Mouse (Mus musculus) CH12.LX (cell line): ENCODE results near the gene Gpr183. TPM values are rescaled to one million over a fixed set of nuclear protein-coding genes. Genes with fewer than 3 reads are reported as not detected.

ENCODE experiments used
- DNase-seq: peaks from one replicate; pipeline ENCODE4 v3.0.0-alpha.2; 2013; ENCODE audit errors: extremely low read depth
- H3K27ac ChIP-seq: 2 replicates; pipeline ENCODE4 v1.5.1; 2012; ENCODE audit warnings: low read depth, mild to moderate bottlenecking, control low read depth, moderate library complexity; ENCODE audit not compliant: insufficient read depth
- H3K27me3 ChIP-seq: replicated peaks from 2 replicates; pipeline ENCODE3; 2012; ENCODE audit warnings: inconsistent platforms
- H3K36me3 ChIP-seq, 2 experiments: replicated peaks in 1 of 2; 2 replicates each; pipeline versions ENCODE3 to v1.6.1; 2012; ENCODE audit warnings: inconsistent platforms in 1 of 2, low read length in 1 of 2, mild to moderate bottlenecking in 1 of 2, mixed read lengths in 1 of 2, moderate library complexity in 1 of 2; ENCODE audit not compliant: control insufficient read depth in 1 of 2, insufficient read depth in 1 of 2
- H3K4me1 ChIP-seq, 2 experiments: 2 replicates each; pipeline ENCODE4 v1.6.1; 2012; ENCODE audit warnings: inconsistent platforms in 1 of 2, moderate library complexity in 1 of 2; ENCODE audit not compliant: insufficient read depth in 2 of 2, control insufficient read depth in 1 of 2
- H3K4me2 ChIP-seq: 2 replicates; pipeline ENCODE4 v1.6.1; 2012; ENCODE audit warnings: low read depth, mild to moderate bottlenecking, control low read depth; ENCODE audit not compliant: poor library complexity, insufficient read depth, severe bottlenecking
- H3K4me3 ChIP-seq, 3 experiments: fragments of 150-350 bp in 1 of 3; sonication (generic) in 1 of 3; replicated peaks in 1 of 3; 2 replicates each; pipeline versions ENCODE3 to v1.5.1; 2011 to 2012; ENCODE audit warnings: low read depth in 2 of 3, low read length in 2 of 3, mild to moderate bottlenecking in 2 of 3, moderate library complexity in 2 of 3, control low read depth in 1 of 3, improper control_type of control experiment in 1 of 3, inconsistent platforms in 1 of 3, mixed read lengths in 1 of 3; ENCODE audit not compliant: poor library complexity in 1 of 3
- H3K79me2 ChIP-seq: replicated peaks from 2 replicates; pipeline ENCODE4 v1.6.1; 2012; ENCODE audit warnings: mild to moderate bottlenecking, moderate library complexity; ENCODE audit not compliant: control insufficient read depth, poor library complexity, insufficient read depth, severe bottlenecking; ENCODE audit errors: extremely low read depth
- H3K9ac ChIP-seq: 2 replicates; pipeline ENCODE4 v1.6.1; 2012; ENCODE audit warnings: low read depth, mild to moderate bottlenecking, control low read depth, moderate library complexity; ENCODE audit not compliant: insufficient read depth
- H3K9me3 ChIP-seq: replicated peaks from 2 replicates; pipeline ENCODE3; 2012; ENCODE audit warnings: low read length, inconsistent platforms, mixed read lengths
- CHD1 ChIP-seq: IDR thresholded peaks from 2 replicates; pipeline ENCODE4 v1.6.1; 2012; ENCODE audit warnings: low read depth, low read length, improper control_type of control experiment, inconsistent platforms
- CHD2 ChIP-seq: IDR thresholded peaks from 2 replicates; pipeline ENCODE4 v1.6.1; 2011; ENCODE audit warnings: low read length, improper control_type of control experiment
- CTCF ChIP-seq, 2 experiments: IDR thresholded peaks in 1 of 2; conservative IDR thresholded peaks in 1 of 2; 2 replicates each; pipeline ENCODE4 v1.5.1; 2011 to 2012; ENCODE audit warnings: low read depth in 2 of 2, low read length in 2 of 2, improper control_type of control experiment in 1 of 2, inconsistent platforms in 1 of 2, mild to moderate bottlenecking in 1 of 2, moderate library complexity in 1 of 2
- E2F4 ChIP-seq: IDR thresholded peaks from 2 replicates; pipeline ENCODE4 v1.6.1; 2011; ENCODE audit warnings: low read depth, low read length, improper control_type of control experiment; ENCODE audit not compliant: insufficient replicate concordance
- EP300 ChIP-seq: IDR thresholded peaks from 2 replicates; pipeline ENCODE4 v1.6.1; 2011; ENCODE audit warnings: low read length, improper control_type of control experiment
- HCFC1 ChIP-seq: IDR thresholded peaks from 2 replicates; pipeline ENCODE4 v1.6.1; 2012; ENCODE audit warnings: low read depth, mild to moderate bottlenecking, inconsistent platforms, low read length, improper control_type of control experiment
- JUN ChIP-seq: IDR thresholded peaks from 2 replicates; pipeline ENCODE4 v1.6.1; 2011; ENCODE audit warnings: low read depth, mild to moderate bottlenecking, low read length, improper control_type of control experiment, moderate library complexity; ENCODE audit not compliant: insufficient read depth
- MAFK ChIP-seq: IDR thresholded peaks from 2 replicates; pipeline ENCODE4 v1.6.1; 2011; ENCODE audit warnings: low read length, improper control_type of control experiment; ENCODE audit not compliant: insufficient replicate concordance
- MAZ ChIP-seq: IDR thresholded peaks from 2 replicates; pipeline ENCODE4 v1.6.1; 2012; ENCODE audit warnings: low read depth, mild to moderate bottlenecking, inconsistent platforms, low read length, improper control_type of control experiment, moderate library complexity
- MEF2A ChIP-seq: IDR thresholded peaks from 2 replicates; pipeline ENCODE4 v1.6.1; 2014; ENCODE audit warnings: low read depth, mild to moderate bottlenecking, inconsistent platforms, low read length, improper control_type of control experiment, borderline replicate concordance
- NRF1 ChIP-seq: IDR thresholded peaks from 2 replicates; pipeline ENCODE4 v1.6.1; 2014; ENCODE audit warnings: low read depth, mild to moderate bottlenecking, inconsistent platforms, low read length, improper control_type of control experiment, moderate library complexity
- PAX5 ChIP-seq: IDR thresholded peaks from 2 replicates; pipeline ENCODE4 v1.6.1; 2012; ENCODE audit warnings: low read length, inconsistent platforms, mixed read lengths
- POLR2A ChIP-seq: IDR thresholded peaks from 2 replicates; pipeline ENCODE4 v1.6.1; 2011; ENCODE audit warnings: low read depth, mild to moderate bottlenecking, improper control_type of control experiment, low read length
- POLR2AphosphoS2 ChIP-seq: IDR thresholded peaks from 2 replicates; pipeline ENCODE4 v1.6.1; 2011; ENCODE audit warnings: low read depth, low read length, improper control_type of control experiment
- SMC3 ChIP-seq: IDR thresholded peaks from 2 replicates; pipeline ENCODE4 v1.6.1; 2011; ENCODE audit warnings: low read depth, low read length, improper control_type of control experiment
- UBTF ChIP-seq: IDR thresholded peaks from 2 replicates; pipeline ENCODE4 v1.6.1; 2012; ENCODE audit warnings: low read depth, mild to moderate bottlenecking, inconsistent platforms, low read length, improper control_type of control experiment, moderate library complexity
- ZKSCAN1 ChIP-seq: IDR thresholded peaks from 2 replicates; pipeline ENCODE4 v1.6.1; 2012; ENCODE audit warnings: low read depth, inconsistent platforms, low read length, improper control_type of control experiment, borderline replicate concordance
- ZMIZ1 ChIP-seq: IDR thresholded peaks from 2 replicates; pipeline ENCODE4 v1.6.1; 2012; ENCODE audit warnings: low read depth, mild to moderate bottlenecking, inconsistent platforms, low read length, improper control_type of control experiment
- dilution Hi-C: fragments of 300-500 bp; cut with MboI; formaldehyde crosslinking; loops from 2 replicates; pipeline ENCODE4 v1.14.3; 2020; ENCODE audit warnings: low sequenced_read_pairs; ENCODE audit not compliant: extremely low pct_unique_long_range_greater_than_20kb, extremely low pct_ligation_motif_present
- in situ Hi-C: fragments of 300-500 bp; cut with MboI; formaldehyde crosslinking; loops from 3 replicates; pipeline ENCODE4 v1.14.3; 2019; ENCODE audit warnings: low sequenced_read_pairs, low pct_ligation_motif_present, low pct_unique_long_range_greater_than_20kb, mixed read lengths
- polyA plus RNA-seq: library from polyadenylated mRNA; unstranded; fragments of >175 nt; gene quantifications from 2 replicates; pipeline ENCODE4 v1.2.1, GENCODE M21; 2012; ENCODE audit warnings: low read depth; ENCODE audit not compliant: insufficient read length
- total RNA-seq, 2 experiments: library from RNA; depleted of rRNA; stranded (reverse); fragments of 300-350 nt in 1 of 2; fragments of >200 nt in 1 of 2; gene quantifications; 2 replicates each; pipeline ENCODE4 v1.2.3; 2012 to 2014

The Gpr183 gene
- total and polyA plus RNA-seq, 3 experiments = 3.6 to 16.3 (median 8.3) TPM

GRCm38 (mm10) chr14:121927451-121927850 lies 37.5 kb downstream of the Gpr183 start:
- no peaks in the 10 kb centered on the region for H3K9me3 ChIP-seq
- TF ChIP-seq EP300 (no peak), MEF2A (no peak), CTCF (conservative IDR thresholded peaks at IDR 0.05 in 1 of 2, IDR thresholded peaks at IDR 0.05 in 1 of 2; ENCODE audit: low read depth in 2 of 2, low read length in 2 of 2) (no peak), ZMIZ1 (no peak), POLR2A (no peak)
- no peak overlapping the region for H3K4me3 ChIP-seq
- no peak overlapping the region for H3K27ac ChIP-seq
- H3K4me1 ChIP-seq = peaks cover 19 to 70% of the 10 kb centered on the region in 2 experiments
- no peaks in the 10 kb centered on the region for H3K79me2 ChIP-seq
- in situ Hi-C loops = no loop called here
- peaks cover 0 to 33% of the 10 kb centered on the region in 2 experiments for H3K36me3 ChIP-seq
- H3K27me3 ChIP-seq = no peaks in the 10 kb centered on the region
- no peak overlapping the region for H3K9ac ChIP-seq
- H3K4me2 ChIP-seq = no peak overlapping the region
- no peak for DNase-seq
- dilution Hi-C loops = no loop called here

GRCm38 (mm10) chr14:121926901-121927300 lies 38.1 kb downstream of the Gpr183 start:
- Histone ChIP-seq H3K4me2 (no peak overlapping the region), H3K9ac (no peak overlapping the region), H3K9me3 (no peaks in the 10 kb centered on the region), H3K79me2 (no peaks in the 10 kb centered on the region), H3K27ac (no peak overlapping the region), H3K4me3 (no peak overlapping the region), H3K27me3 (no peaks in the 10 kb centered on the region), H3K36me3 (peaks cover 0 to 33% of the 10 kb centered on the region in 2 experiments), H3K4me1 (peaks cover 15 to 70% of the 10 kb centered on the region in 2 experiments)
- TF ChIP-seq CHD2 (no peak), MAFK (no peak), JUN (no peak), UBTF (no peak), E2F4 (no peak), SMC3 (no peak), ZMIZ1 (no peak), HCFC1 (no peak), ZKSCAN1 (no peak), CTCF (conservative IDR thresholded peaks at IDR 0.05 in 1 of 2, IDR thresholded peaks at IDR 0.05 in 1 of 2; ENCODE audit: low read depth in 2 of 2, low read length in 2 of 2) (no peak), MAZ (no peak), CHD1 (no peak), NRF1 (no peak), POLR2A (no peak), PAX5 (no peak), POLR2AphosphoS2 (no peak)
- dilution Hi-C loops = no loop called here
- in situ Hi-C loops = no loop called here
- DNase-seq = no peak
